Mouse (Mus musculus): ENCODE data around the gene Epha2. TPM values are rescaled to one million over a fixed set of nuclear protein-coding genes. Genes with fewer than 3 reads are reported as not detected.

Epha2 gene
- polyA plus RNA-seq, 1 experiment from 2014 or later, result 1.7 TPM

DNA sequence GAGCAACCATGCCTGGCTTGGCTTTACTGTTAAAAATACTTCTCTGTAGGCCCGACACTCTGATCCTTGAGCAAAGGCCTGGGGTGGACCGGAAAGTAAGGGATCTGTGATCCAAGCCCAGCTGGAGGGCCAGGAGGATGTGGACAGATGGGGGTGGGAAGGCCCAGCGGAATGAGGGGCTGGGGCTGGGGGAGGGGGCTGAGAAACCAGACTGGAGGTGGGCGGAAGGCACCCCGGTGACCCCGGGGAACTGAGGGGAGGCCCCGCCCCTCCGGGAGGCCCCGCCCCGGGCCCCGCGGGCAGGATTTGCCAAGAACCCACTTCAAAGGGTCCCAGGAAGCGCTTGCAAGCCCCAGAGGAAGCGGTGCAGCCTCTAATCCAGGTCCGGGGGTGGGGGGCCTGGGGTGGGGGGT lies 5.3 kb upstream of the Epha2 start:
- Histone ChIP-seq H3K27ac (replicated peaks) (no peak overlapping the region), H3K4me1 (replicated peaks) (peaks cover 24% of the 10 kb centered on the region), H3K9ac (peak overlapping the region; percentile 17), H3K4me2 (peak overlapping the region; percentile 29), H3K4me3 (no peak overlapping the region), H3K9me3 (no peaks in the 10 kb centered on the region), H3K36me3 (no peaks in the 10 kb centered on the region), H3K27me3 (peaks cover 93% of the 10 kb centered on the region)
- ATAC-seq (ENCODE audit: low read depth), result no peak
- 2% methylated on average over 15 of the region's 15 CpGs for WGBS

DNA sequence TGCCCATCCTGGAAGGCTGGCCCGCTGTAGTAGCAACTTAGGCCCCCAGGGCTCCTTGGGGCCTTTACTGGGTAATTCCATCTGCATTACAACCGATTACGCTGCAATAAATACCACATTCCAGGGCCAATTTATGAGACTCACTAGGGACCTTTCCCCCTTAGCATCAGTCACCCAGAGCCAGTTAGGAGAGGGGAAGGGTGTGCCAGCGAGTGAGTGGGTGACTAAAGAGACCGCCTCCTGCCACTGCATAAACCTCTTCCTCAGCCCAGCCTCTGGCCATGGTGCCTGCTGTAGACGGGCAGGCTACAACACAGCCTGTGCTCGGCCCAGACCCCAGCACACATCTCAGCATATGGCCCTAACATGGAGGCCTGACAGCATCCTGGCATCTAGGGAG lies 3.1 kb upstream of the Epha2 start:
- 23% methylated on average over 7 of the region's 7 CpGs for WGBS
- Histone ChIP-seq H3K36me3 (no peaks in the 10 kb centered on the region), H3K27ac (replicated peaks) (no peak overlapping the region), H3K4me2 (no peak overlapping the region), H3K27me3 (peaks cover 93% of the 10 kb centered on the region), H3K9ac (no peak overlapping the region), H3K4me1 (replicated peaks) (peaks cover 35% of the 10 kb centered on the region), H3K9me3 (no peaks in the 10 kb centered on the region), H3K4me3 (no peak overlapping the region)
- no peak for ATAC-seq (ENCODE audit: low read depth)

DNA sequence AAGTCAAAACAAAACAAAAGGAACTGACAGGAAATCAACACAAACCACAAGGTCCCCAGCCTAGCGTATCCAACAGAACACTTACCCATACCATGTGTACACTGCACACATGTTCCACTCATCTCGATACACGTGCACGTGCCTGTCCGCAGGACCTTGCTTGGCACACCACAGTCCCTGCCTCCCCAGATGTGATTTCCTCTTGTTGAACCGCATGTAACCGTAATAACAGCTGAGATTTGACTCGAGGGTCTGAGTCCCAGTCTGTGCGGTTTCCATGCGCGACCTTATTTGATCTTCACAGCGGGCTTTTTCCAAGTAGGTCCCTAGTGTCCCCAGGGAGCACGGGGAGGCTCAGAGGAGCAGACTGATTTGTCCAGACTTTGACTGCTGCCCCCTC lies 1.7 kb upstream of the Epha2 start:
- no peak overlapping the region for H3K27ac ChIP-seq (replicated peaks)
- H3K4me3 ChIP-seq, result no peak overlapping the region
- peaks cover 93% of the 10 kb centered on the region for H3K27me3 ChIP-seq
- no peaks in the 10 kb centered on the region for H3K9me3 ChIP-seq
- 65% methylated on average over 13 of the region's 13 CpGs for WGBS
- H3K4me2 ChIP-seq, result no peak overlapping the region
- H3K4me1 ChIP-seq (replicated peaks), result peaks cover 45% of the 10 kb centered on the region
- no peak for ATAC-seq (ENCODE audit: low read depth)
- H3K9ac ChIP-seq, result no peak overlapping the region
- H3K36me3 ChIP-seq, result no peaks in the 10 kb centered on the region

DNA sequence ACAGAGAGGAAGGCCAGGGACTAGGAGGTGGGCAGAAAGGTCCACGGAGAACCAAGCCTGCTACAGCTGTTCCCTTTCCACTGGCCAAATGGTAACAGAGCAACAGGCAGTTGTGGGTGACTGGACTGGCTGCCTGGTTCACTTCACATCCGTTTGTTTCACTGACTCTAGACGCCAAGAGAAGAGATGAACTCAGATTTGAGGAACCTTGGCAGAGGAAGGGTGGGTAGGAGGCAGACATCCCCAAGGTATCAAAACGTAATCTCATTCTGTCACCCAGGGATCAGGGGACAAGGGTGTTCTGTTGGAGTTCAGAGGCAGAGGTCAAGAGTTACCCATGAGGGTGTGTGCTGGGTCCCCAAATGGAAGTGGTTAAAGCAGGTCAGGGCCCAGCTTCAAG lies 844 bp upstream of the Epha2 start:
- H3K4me2 ChIP-seq, result no peak overlapping the region
- no peak overlapping the region for H3K4me3 ChIP-seq
- H3K36me3 ChIP-seq, result no peaks in the 10 kb centered on the region
- H3K9ac ChIP-seq, result no peak overlapping the region
- H3K27me3 ChIP-seq, result peaks cover 89% of the 10 kb centered on the region
- no peak overlapping the region for H3K27ac ChIP-seq (replicated peaks)
- no peaks in the 10 kb centered on the region for H3K9me3 ChIP-seq
- ATAC-seq (ENCODE audit: low read depth), result no peak
- peaks cover 47% of the 10 kb centered on the region for H3K4me1 ChIP-seq (replicated peaks)
- 69% methylated on average over 4 of the region's 4 CpGs for WGBS

DNA sequence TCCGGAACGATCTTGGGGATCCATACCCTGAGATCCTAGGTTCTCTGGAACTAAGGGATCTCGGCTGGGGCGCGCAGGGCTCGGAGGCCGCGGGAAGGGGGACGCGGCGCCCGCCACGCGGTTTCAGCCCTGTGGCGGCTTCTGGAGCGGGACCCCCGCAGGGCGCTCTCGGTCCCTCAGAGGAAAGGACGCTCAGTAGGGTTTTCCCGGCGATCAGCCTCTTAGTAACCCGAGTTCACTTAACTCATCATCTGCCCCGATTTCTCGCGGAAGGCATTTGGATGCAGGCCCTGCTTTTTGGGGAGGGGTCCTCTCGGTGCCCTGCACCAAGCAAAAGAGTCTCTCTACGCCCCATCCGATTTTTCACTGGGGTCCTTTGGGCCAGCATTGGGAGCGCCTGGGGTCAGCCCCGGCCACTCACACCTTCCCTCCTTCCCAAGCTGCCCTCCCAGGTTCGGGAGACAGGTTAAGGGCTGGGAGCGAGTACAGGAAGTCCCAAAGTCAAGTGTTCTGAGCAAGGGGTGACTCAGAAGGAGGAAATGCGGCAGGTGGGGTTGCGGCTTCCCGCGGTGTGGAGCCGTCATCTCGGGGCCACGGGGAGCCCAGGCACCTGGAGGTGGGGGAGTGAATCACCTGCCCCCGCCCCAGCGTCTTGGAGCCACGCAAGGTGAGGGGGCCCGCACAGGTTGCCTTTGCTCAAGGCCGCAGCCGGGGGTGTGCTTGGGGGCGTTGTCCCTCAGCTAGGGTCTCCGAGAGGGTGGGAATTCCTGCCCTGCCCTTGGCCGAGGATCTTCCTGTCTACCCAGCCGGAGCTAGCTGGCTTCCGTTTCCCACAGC lies 769 bp downstream of the Epha2 start:
- H3K27me3 ChIP-seq, result peaks cover 73% of the 10 kb centered on the region
- peaks cover 52% of the 10 kb centered on the region for H3K4me1 ChIP-seq (replicated peaks)
- WGBS, result under 1% methylated on average over 51 of the region's 51 CpGs
- no peaks in the 10 kb centered on the region for H3K9me3 ChIP-seq
- H3K36me3 ChIP-seq, result no peaks in the 10 kb centered on the region
- H3K4me3 ChIP-seq, result peak overlapping the region; percentile 62
- ATAC-seq (ENCODE audit: low read depth), result no peak
- H3K4me2 ChIP-seq, result peak overlapping the region; percentile 98
- H3K9ac ChIP-seq, result peak overlapping the region; percentile 71
- H3K27ac ChIP-seq (replicated peaks), result no peak overlapping the region

DNA sequence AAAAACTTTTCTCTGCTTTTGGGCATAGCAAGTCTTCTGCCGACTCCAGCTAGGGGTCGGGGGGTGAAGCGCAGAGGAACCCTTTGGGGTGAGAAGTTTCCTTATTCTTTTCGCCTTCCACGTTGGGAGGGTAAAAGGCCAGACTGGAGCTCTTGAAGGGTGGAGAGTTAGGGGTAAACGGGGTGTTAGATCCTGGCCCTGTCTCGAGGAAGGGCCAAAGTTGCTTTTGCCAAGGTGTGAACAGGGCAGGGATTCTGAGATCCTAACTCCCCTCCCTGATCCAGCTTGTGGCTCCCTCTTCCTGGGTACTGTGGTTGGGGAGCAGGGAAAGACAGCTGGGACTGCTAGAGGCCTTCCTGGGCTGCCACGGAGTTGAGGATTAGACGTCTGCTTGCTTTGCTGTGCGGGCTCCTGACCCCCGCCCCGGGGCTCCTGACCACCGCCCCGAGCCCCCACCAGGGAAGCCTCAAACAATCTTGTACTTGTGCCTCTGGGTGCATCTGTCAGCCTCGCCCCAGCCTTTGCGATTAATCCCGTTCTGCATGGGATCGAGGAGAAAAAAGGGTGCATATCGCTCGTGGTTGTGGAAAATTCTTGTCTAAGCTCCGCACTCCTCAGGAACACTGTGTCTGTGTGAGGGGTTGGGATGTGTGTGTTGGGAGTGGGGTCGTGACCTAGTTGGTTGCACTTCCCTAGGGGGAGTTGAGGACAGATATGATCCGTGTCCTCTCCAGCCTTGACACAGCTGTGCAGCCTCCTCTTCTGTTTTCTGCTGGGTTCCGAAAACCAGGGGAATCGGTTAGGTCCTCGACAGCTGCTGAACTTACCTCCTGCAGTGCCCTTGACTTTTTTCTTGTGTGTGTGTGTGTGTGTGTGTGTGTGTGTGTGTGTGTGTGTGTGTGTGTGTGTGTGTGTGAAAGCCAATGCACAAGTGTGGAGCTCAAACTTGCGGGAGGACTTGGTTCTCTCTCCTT lies 1.7 kb downstream of the Epha2 start:
- Histone ChIP-seq H3K4me3 (peak overlapping the region; percentile 62), H3K9ac (peak overlapping the region; percentile 71), H3K4me2 (peak overlapping the region; percentile 98), H3K36me3 (no peaks in the 10 kb centered on the region), H3K27me3 (peaks cover 64% of the 10 kb centered on the region), H3K4me1 (replicated peaks) (peaks cover 52% of the 10 kb centered on the region), H3K9me3 (no peaks in the 10 kb centered on the region), H3K27ac (replicated peaks) (no peak overlapping the region)
- no peak for ATAC-seq (ENCODE audit: low read depth)
- WGBS, result 8% methylated on average over 27 of the region's 27 CpGs

DNA sequence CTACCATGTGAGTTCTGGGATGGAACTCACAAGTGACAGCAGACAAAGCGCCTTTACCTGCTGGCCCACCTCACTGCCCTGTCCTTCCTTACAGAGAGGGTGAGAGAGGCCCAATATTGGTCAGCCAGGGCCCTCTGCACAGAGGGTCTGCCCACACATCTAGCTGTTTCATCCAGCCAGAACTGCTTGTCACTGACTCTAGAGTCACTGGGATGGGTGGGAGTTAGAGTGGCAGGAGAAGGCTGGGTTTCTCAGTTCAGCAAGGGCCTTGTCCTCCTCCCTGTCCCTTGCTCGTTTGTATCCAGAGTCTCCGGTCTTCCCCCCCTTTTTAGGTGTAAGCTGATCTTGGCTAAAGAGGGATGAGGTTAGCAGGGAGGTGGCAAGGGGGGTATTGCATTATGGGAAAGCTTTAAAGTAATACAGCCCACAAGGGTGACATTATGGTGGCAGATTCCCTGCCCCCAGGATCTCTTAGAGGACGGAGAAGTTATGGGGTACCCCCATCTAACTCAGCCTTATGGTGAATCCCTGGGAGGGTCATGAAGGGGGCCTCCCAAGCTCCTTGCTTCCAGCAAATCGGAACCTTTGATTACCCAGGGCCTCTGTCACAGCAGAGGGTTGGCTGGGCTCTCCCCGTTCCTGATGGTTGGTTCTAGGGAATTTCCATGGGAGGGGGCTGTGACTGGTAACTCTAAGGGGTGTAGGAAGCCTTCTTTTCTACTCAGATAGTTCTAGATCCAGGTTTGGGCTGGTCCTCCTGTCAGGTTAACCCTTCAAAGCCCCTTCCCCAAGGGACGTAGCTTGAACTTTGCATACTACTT lies 2.6 kb downstream of the Epha2 start:
- 45% methylated on average over 7 of the region's 7 CpGs for WGBS
- no peak for ATAC-seq (ENCODE audit: low read depth)
- Histone ChIP-seq H3K4me1 (replicated peaks) (peaks cover 50% of the 10 kb centered on the region), H3K4me2 (peak overlapping the region; percentile 98), H3K9me3 (no peaks in the 10 kb centered on the region), H3K9ac (peak overlapping the region; percentile 22; the same call in 1 of the 2 replicates), H3K27me3 (peaks cover 57% of the 10 kb centered on the region), H3K36me3 (no peaks in the 10 kb centered on the region), H3K27ac (replicated peaks) (no peak overlapping the region), H3K4me3 (peak overlapping the region; percentile 62; the same call in 1 of the 2 replicates)

DNA sequence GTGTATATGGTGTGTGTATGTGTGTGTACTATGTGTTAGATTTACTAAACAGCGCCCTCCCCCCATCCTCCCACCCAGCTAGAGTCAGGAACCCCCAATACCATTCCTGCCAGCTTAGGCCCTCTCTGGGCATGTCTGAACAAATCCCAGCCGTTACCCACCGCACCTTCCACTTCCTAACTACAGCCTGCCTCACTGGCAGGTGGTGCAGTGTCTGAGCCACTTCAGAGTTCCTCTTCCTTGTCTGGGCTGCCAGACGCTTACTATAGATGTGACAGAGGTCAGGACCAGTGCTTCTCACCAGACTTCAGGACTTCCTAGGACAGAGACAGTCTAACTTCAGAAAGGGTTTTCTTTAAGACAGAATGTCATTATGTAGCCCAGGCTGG lies 3.2 kb downstream of the Epha2 start:
- peak overlapping the region; percentile 98; the same call in 1 of the 2 replicates for H3K4me2 ChIP-seq
- H3K4me3 ChIP-seq, result no peak overlapping the region
- ATAC-seq (ENCODE audit: low read depth), result no peak
- H3K4me1 ChIP-seq (replicated peaks), result peaks cover 50% of the 10 kb centered on the region
- no peak overlapping the region for H3K9ac ChIP-seq
- no peaks in the 10 kb centered on the region for H3K9me3 ChIP-seq
- 79% methylated on average over 4 of the region's 4 CpGs for WGBS
- no peaks in the 10 kb centered on the region for H3K36me3 ChIP-seq
- no peak overlapping the region for H3K27ac ChIP-seq (replicated peaks)
- H3K27me3 ChIP-seq, result peaks cover 51% of the 10 kb centered on the region

DNA sequence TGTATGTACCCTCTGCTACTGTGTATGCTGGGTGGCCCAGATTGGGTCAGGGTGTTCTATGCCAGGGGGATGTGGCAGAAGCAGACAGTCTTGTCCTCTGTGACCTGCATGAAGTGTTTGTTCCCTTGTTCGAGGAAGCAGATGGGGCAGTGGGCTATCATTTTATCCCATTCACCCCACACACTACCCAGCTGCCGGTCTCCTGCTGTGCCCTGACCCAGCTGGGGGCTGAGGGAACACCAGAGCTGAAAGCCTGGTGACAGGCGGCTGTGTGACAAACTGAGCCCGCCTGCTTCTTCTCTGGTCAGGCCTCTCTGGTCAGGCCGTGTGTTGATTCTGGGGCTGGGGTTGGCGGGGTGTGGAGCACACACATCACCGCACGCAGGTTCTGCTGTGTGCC lies 5.0 kb downstream of the Epha2 start:
- Histone ChIP-seq H3K4me3 (no peak overlapping the region), H3K4me1 (replicated peaks) (peaks cover 64% of the 10 kb centered on the region), H3K27ac (replicated peaks) (no peak overlapping the region), H3K9me3 (no peaks in the 10 kb centered on the region), H3K36me3 (no peaks in the 10 kb centered on the region), H3K9ac (0 out of 2 replicates have a peak overlapping the region, but pooled peaks have one; percentile 12), H3K4me2 (no peak overlapping the region), H3K27me3 (peaks cover 33% of the 10 kb centered on the region)
- no peak for ATAC-seq (ENCODE audit: low read depth)
- WGBS, result 23% methylated on average over 8 of the region's 8 CpGs

DNA sequence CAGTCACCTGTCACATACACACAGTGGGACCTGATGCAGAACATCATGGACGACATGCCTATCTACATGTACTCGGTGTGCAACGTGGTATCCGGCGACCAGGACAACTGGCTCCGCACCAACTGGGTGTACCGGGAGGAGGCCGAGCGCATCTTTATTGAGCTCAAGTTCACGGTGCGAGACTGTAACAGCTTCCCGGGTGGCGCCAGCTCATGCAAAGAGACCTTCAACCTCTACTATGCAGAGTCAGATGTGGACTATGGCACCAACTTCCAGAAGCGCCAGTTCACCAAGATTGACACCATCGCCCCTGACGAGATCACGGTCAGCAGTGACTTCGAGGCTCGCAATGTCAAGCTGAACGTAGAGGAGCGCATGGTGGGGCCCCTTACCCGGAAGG lies 7.3 kb downstream of the Epha2 start:
- H3K36me3 ChIP-seq, result no peaks in the 10 kb centered on the region
- H3K27ac ChIP-seq (replicated peaks), result no peak overlapping the region
- H3K9me3 ChIP-seq, result no peaks in the 10 kb centered on the region
- ATAC-seq (ENCODE audit: low read depth), result no peak
- no peak overlapping the region for H3K4me2 ChIP-seq
- peaks cover 63% of the 10 kb centered on the region for H3K4me1 ChIP-seq (replicated peaks)
- peaks cover 10% of the 10 kb centered on the region for H3K27me3 ChIP-seq
- 97% methylated on average over 22 of the region's 22 CpGs for WGBS
- H3K4me3 ChIP-seq, result no peak overlapping the region
- H3K9ac ChIP-seq, result no peak overlapping the region

DNA sequence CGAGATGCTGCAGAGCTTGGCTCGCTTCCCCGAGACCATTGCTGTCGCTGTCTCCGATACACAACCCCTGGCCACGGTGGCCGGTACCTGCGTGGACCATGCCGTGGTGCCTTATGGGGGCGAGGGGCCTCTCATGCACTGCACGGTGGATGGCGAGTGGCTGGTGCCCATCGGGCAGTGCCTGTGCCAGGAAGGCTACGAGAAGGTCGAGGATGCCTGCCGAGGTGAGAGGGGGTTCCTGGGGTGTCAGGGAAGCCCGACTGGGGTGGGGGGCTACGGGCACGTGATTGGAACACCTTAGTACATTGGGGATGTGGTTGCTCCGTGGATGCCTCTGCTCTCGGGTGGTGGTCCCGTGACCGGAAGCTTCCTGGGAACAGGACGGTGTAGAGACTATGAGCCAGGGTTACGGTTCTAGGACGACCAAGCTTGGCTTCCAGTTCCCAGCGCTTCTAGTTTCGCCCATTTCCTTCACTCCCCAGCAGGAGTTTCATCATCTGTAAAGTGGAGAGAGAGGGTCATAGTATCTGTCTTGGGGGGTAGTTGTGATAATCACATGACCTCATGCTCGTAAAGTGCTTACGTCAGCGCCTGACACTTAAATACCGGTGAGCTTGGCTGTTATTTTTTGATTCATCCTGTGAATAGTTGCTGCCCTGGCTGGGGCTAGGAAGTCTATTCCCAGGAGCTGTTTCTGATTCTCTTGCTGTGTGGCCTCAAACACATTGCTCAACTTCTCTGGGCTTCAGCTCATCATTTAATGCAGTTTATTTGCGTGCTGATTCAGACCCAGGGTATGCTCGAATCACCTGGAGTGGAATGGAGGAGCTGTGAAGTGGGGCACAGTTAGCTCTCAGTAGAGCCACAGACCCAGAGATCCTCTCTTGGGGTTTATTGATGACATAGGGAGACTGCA lies 8.1 kb downstream of the Epha2 start:
- no peak for ATAC-seq (ENCODE audit: low read depth)
- H3K4me1 ChIP-seq (replicated peaks), result peaks cover 60% of the 10 kb centered on the region
- H3K4me2 ChIP-seq, result no peak overlapping the region
- H3K4me3 ChIP-seq, result no peak overlapping the region
- H3K9me3 ChIP-seq, result no peaks in the 10 kb centered on the region
- no peak overlapping the region for H3K9ac ChIP-seq
- 91% methylated on average over 34 of the region's 34 CpGs for WGBS
- no peaks in the 10 kb centered on the region for H3K36me3 ChIP-seq
- peaks cover 2% of the 10 kb centered on the region; the same call in 1 of the 2 replicates for H3K27me3 ChIP-seq
- no peak overlapping the region for H3K27ac ChIP-seq (replicated peaks)
